Mouse (Mus musculus): ENCODE measurements around the gene Zkscan14.

GRCm38 (mm10) chr5:145207954-145208353 lies 6.3 kb upstream of the Zkscan14 start:
- no peak for TF ChIP-seq CTCF (IDR thresholded peaks at IDR 0.05)
- TF ChIP-seq EP300 (IDR thresholded peaks at IDR 0.05): no peak
